Mouse (Mus musculus) thymus, adult 2 months (tissue): ENCODE data around the gene D630045J12Rik. TPM values are rescaled to one million over a fixed set of nuclear protein-coding genes. Genes with fewer than 3 reads are reported as not detected.

Experiments
- DNase-seq: peaks from one replicate; pipeline ENCODE4 v3.0.0; 2021
- H3K27ac ChIP-seq: fragments of 200-500 bp; 2 replicates; pipeline ENCODE4 v1.5.1; 2012; ENCODE audit warnings: low read length, control low read depth; ENCODE audit not compliant: control insufficient read depth, insufficient read depth
- H3K27me3 ChIP-seq: fragments of 200-500 bp; 2 replicates; pipeline ENCODE4 v1.6.1; 2012; ENCODE audit warnings: mild to moderate bottlenecking, low read length, moderate library complexity, mixed read lengths; ENCODE audit not compliant: control insufficient read depth, insufficient read depth
- H3K36me3 ChIP-seq: fragments of 200-500 bp; 2 replicates; pipeline ENCODE4 v1.6.1; 2012; ENCODE audit warnings: mild to moderate bottlenecking, low read length, moderate library complexity; ENCODE audit not compliant: control insufficient read depth, insufficient read depth
- H3K4me1 ChIP-seq: fragments of 200-500 bp; replicated peaks from 2 replicates; pipeline ENCODE4 v1.6.1; 2012; ENCODE audit warnings: low read length; ENCODE audit not compliant: control insufficient read depth, insufficient read depth
- H3K4me3 ChIP-seq: fragments of 200-500 bp; 2 replicates; pipeline ENCODE4 v1.5.1; 2012; ENCODE audit warnings: mild to moderate bottlenecking, low read length, control low read depth, moderate library complexity; ENCODE audit not compliant: control insufficient read depth, insufficient read depth
- CTCF ChIP-seq: fragments of 200-500 bp; IDR thresholded peaks from 2 replicates; pipeline ENCODE4 v1.5.1; 2012; ENCODE audit warnings: mild to moderate bottlenecking, control low read depth, low read length, moderate library complexity, borderline replicate concordance; ENCODE audit not compliant: control insufficient read depth, poor library complexity, insufficient read depth; ENCODE audit errors: extremely low read depth
- POLR2A ChIP-seq: fragments of 200-500 bp; IDR thresholded peaks from 2 replicates; pipeline ENCODE4 v1.6.1; 2012; ENCODE audit warnings: mild to moderate bottlenecking, low read length, control low read depth, moderate library complexity; ENCODE audit not compliant: control insufficient read depth, poor library complexity, insufficient read depth; ENCODE audit errors: extremely low read depth
- WGBS: fragments of 180-500 bp; shearing (Covaris S2); methylation state at CpG from one replicate; pipeline ENCODE4 v1.1.7; 2018; 5-methylcytosine and 5-hydroxymethylcytosine counted together
- polyA plus RNA-seq: library from polyadenylated mRNA; depleted of rRNA; stranded (reverse); fragments of >200 nt; gene quantifications from 2 replicates; pipeline ENCODE4 v1.2.3, GENCODE M21; 2012

The D630045J12Rik gene
- polyA plus RNA-seq, 1 experiment = 0.82 TPM

DNA sequence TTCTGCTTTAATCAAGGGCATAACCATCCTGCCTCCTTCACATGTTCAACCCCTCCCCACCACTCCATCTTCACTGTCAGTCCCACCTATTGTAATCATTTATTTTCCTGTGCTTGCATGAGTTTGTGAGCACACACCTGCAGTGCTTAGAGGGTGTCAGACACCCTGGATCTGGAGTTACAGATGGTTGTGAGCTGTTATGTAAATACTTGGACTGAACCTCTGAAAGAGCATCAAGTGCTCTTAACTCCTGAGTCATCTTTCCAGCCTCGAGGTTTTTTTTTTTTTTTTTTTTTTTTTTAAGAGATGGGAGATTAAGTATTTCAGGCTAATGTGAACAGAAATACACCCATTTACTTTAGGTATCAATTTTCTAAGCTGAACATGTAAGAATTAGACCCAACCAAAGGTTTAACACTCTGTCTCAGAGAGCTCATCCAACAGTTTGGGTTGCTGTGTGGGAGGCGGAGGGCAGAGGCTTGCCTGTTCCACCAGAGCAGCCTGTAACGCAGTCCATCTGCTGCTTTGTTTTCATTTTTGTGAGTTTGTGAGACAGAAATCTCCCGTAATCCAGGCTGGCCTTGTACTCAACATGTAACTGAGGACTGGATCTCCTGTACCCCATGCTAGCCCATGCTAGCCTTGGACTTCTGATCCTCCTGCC, 137.6 kb downstream of the D630045J12Rik start:
- no peak for DNase-seq
- Histone ChIP-seq H3K36me3 (no peaks in the 10 kb centered on the region), H3K4me1 (peaks cover 2% of the 10 kb centered on the region), H3K4me3 (no peak overlapping the region), H3K27ac (no peak overlapping the region), H3K27me3 (no peaks in the 10 kb centered on the region; the same call in 1 of the 2 replicates)
- TF ChIP-seq POLR2A (no peak), CTCF (no peak)
- 72% methylated on average over 4 of the region's 4 CpGs for WGBS

DNA sequence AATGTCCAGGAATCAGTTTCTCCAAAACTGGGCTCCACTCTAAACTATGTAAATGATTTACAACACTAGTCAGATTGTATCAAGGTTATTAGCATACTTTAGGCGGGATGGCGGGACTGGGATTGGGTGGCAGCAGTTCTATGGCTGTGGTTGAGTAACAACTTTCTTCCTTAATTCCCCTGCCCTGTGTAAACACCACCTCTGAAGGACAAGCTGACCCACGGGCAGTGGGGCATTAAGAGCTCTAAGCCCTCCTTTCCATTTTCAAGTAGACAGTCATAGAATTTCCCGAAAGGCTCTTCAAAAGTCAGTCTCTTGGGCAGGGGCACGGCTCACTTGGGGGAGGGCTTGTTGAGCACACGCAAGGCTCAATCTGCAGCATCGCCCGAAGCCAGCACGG, 142.9 kb downstream of the D630045J12Rik start:
- no peaks in the 10 kb centered on the region for H3K27me3 ChIP-seq
- TF ChIP-seq POLR2A = no peak
- TF ChIP-seq CTCF = no peak
- H3K4me3 ChIP-seq = no peak overlapping the region
- DNase-seq = no peak
- H3K4me1 ChIP-seq = no peaks in the 10 kb centered on the region
- H3K27ac ChIP-seq = no peak overlapping the region
- WGBS = 83% methylated on average over 9 of the region's 9 CpGs
- no peaks in the 10 kb centered on the region for H3K36me3 ChIP-seq

DNA sequence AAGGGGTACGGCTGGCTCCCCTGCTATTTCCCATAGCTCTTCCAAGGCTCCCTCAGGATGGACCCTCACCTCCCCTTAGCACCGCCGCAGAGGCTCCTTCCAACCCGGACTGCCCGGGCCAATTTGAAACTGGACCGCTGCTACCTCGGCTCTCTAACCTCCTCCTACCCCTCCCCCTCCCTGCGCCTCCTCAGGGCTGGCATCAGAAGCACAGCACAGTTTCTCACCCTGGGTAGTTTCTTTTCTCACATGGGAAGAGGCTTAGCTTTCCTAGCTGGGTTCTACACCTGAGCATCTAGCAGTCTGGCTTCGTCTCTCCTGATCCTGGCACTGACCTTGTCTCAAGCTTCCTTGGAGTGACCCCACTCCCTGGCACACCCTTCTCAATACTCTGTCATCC, 143.9 kb downstream of the D630045J12Rik start:
- Histone ChIP-seq H3K36me3 (no peaks in the 10 kb centered on the region), H3K4me1 (no peaks in the 10 kb centered on the region), H3K4me3 (no peak overlapping the region), H3K27me3 (no peaks in the 10 kb centered on the region), H3K27ac (no peak overlapping the region)
- DNase-seq = no peak
- no peak for TF ChIP-seq POLR2A
- WGBS = 35% methylated on average over 9 of the region's 9 CpGs

DNA sequence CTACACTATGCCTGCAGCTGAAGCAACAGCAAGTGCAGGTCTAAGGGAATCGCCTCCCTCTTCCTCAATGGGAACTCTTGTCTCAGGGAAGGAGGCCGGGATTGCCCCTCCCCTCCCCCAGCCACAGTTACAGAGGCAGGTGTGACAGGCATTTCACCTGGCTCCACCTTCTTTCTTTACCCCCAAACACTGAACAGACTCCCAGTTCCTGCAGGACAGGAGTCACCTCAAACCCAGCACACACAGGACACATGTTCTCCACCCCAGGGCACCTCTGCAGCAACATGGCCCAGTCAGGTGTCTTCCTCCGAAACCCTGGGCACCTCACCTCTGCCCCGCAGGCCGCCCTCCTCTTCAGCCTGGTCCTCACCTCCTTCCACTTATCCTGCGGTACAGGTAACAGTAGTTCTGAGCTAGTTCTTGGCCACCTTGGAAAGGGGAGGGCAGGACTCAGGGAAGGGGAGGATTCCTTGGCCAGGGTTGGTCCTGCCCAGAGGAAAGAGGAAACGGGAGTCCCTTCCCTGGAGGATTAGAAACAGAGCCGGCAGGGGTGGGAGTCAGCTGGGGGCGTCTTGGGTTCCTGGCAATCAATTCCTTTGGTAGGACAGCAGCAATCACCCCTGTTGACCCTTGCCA, 144.5 kb downstream of the D630045J12Rik start, which contains the start of gene Tmem213:
Gene Tmem213, plus strand, starts transcription at position 96 of the 636 bp plus-strand sequence.
- 62% methylated on average over 9 of the region's 9 CpGs for WGBS
- Histone ChIP-seq H3K36me3 (no peaks in the 10 kb centered on the region), H3K27ac (no peak within 1 kb of the TSS), H3K27me3 (no peaks in the 10 kb centered on the region), H3K4me1 (no peaks in the 10 kb centered on the region), H3K4me3 (no peak within 1 kb of the TSS)
- no peak for DNase-seq
- TF ChIP-seq CTCF = no peak
- no peak for TF ChIP-seq POLR2A

DNA sequence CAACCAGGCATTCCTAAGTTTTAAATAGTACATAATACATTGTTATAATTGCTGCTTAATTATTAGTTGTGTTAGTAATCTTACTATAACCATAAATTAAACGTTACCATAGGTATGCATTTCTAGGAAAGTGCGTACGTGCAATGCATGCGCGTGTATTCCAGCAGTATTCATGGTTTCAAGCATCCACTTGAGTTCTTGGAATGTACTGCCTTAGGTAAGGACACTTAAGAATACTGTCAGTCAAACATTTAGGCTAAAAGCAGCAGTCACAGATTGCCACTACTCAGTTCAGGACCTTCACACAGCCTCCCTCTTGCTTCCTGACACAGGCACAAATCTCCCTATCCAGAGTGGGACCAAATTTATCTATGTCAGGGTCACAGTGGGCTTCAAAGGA, 145.4 kb downstream of the D630045J12Rik start:
- 96% methylated on average over 5 of the region's 5 CpGs for WGBS
- no peaks in the 10 kb centered on the region for H3K4me1 ChIP-seq
- no peak overlapping the region for H3K27ac ChIP-seq
- H3K4me3 ChIP-seq = no peak overlapping the region
- H3K27me3 ChIP-seq = no peaks in the 10 kb centered on the region
- TF ChIP-seq POLR2A (no peak), CTCF (no peak)
- no peak for DNase-seq
- H3K36me3 ChIP-seq = no peaks in the 10 kb centered on the region

DNA sequence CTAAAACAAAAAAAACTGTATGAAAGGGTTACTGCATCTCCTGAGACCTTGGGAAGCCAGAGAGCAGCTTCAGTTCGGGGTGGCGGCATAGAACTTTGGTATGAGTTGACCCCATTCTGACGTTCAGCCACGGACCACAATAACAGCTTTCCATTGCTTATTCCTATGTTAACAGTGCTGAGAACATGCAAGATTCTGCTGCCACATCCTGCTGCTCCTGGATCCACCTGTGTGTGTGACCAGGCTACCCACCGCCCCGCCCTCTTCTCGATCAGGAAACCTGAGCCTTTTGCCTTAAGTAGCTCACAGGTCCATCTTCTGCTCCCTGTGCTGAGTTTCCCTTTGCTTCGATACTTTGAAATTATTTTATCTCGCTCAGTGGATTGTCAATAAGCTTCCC, 147.9 kb downstream of the D630045J12Rik start:
- WGBS = 86% methylated on average over 9 of the region's 9 CpGs

More for the DNA sequence above, 147.9 kb downstream of the D630045J12Rik start:
- Histone ChIP-seq H3K36me3 (no peaks in the 10 kb centered on the region), H3K4me3 (no peak overlapping the region), H3K27ac (no peak overlapping the region), H3K27me3 (no peaks in the 10 kb centered on the region), H3K4me1 (no peaks in the 10 kb centered on the region)
- DNase-seq = no peak
- TF ChIP-seq CTCF = no peak
- no peak for TF ChIP-seq POLR2A
